Mouse (Mus musculus): ENCODE measurements around the gene Ppfibp1.
A peak's percentile ranks its signal among the peaks of the same experiment; 100 is the strongest.
"Not testable (repeated sequence)": the region's sequence is repeated elsewhere in the genome, so short reads cannot be mapped to it uniquely, and the experiment has no call there.

Ppfibp1 gene

GRCm38 (mm10) chr6:146887958-146888659 lies at the start of gene Ppfibp1:
Ppfibp1 (plus strand) TSS chr6:146888487.
- peak; percentile 72 to 83 for DNase-seq (ENCODE audit: low spot score in 2 of 2)

- no peak for DNase-seq (ENCODE audit: low spot score in 2 of 2)
Observed at GRCm38 (mm10) chr6:146838863-146839262, 49.4 kb upstream of the Ppfibp1 start.

GRCm38 (mm10) chr6:146844867-146845266 lies 43.4 kb upstream of the Ppfibp1 start:
- DNase-seq (ENCODE audit: low spot score in 2 of 2) = no peak

- no peak for DNase-seq (ENCODE audit: low spot score in 2 of 2)
Observed at GRCm38 (mm10) chr6:146845347-146845746, 42.9 kb upstream of the Ppfibp1 start.

GRCm38 (mm10) chr6:146845961-146846750 lies 42.1 kb upstream of the Ppfibp1 start:
- no peak for DNase-seq (ENCODE audit: low spot score in 2 of 2)

GRCm38 (mm10) chr6:146847402-146847801 lies 40.9 kb upstream of the Ppfibp1 start:
- DNase-seq (ENCODE audit: low spot score in 2 of 2) = no peak

GRCm38 (mm10) chr6:146848281-146848680 lies 40.0 kb upstream of the Ppfibp1 start:
- DNase-seq (ENCODE audit: low spot score in 2 of 2) = no peak

- DNase-seq (ENCODE audit: low spot score in 2 of 2) = no peak
Observed at GRCm38 (mm10) chr6:146850050-146850449, 38.2 kb upstream of the Ppfibp1 start, which contains the start of gene Smco2. Smco2 (plus strand) TSS chr6:146850104.

GRCm38 (mm10) chr6:146851916-146852315 lies 36.4 kb upstream of the Ppfibp1 start:
- no peak for DNase-seq (ENCODE audit: low spot score in 2 of 2)

GRCm38 (mm10) chr6:146852739-146853138 lies 35.5 kb upstream of the Ppfibp1 start:
- no peak for DNase-seq (ENCODE audit: low spot score in 2 of 2)

- no peak for DNase-seq (ENCODE audit: low spot score in 2 of 2)
Observed at GRCm38 (mm10) chr6:146855185-146855584, 33.1 kb upstream of the Ppfibp1 start.

- no peak for DNase-seq (ENCODE audit: low spot score in 2 of 2)
Observed at GRCm38 (mm10) chr6:146857386-146857785, 30.9 kb upstream of the Ppfibp1 start.

- no peak for DNase-seq (ENCODE audit: low spot score in 2 of 2)
Observed at GRCm38 (mm10) chr6:146863154-146863553, 25.1 kb upstream of the Ppfibp1 start.

GRCm38 (mm10) chr6:146864370-146864769 lies 23.9 kb upstream of the Ppfibp1 start:
- not testable (repeated sequence) for DNase-seq (ENCODE audit: low spot score in 2 of 2)

GRCm38 (mm10) chr6:146865701-146866100 lies 22.6 kb upstream of the Ppfibp1 start:
- DNase-seq (ENCODE audit: low spot score in 2 of 2) = no peak

- no peak for DNase-seq (ENCODE audit: low spot score in 2 of 2)
Observed at GRCm38 (mm10) chr6:146871975-146872374, 16.3 kb upstream of the Ppfibp1 start.

- no peak for DNase-seq (ENCODE audit: low spot score in 2 of 2)
Observed at GRCm38 (mm10) chr6:146874415-146874814, 13.9 kb upstream of the Ppfibp1 start.

- DNase-seq (ENCODE audit: low spot score in 2 of 2) = no peak
Observed at GRCm38 (mm10) chr6:146876820-146877219, 11.5 kb upstream of the Ppfibp1 start.

GRCm38 (mm10) chr6:146877425-146878045 lies 10.8 kb upstream of the Ppfibp1 start:
- no peak for DNase-seq (ENCODE audit: low spot score in 2 of 2)

GRCm38 (mm10) chr6:146878926-146879325 lies 9.4 kb upstream of the Ppfibp1 start:
- DNase-seq (ENCODE audit: low spot score in 2 of 2) = no peak

GRCm38 (mm10) chr6:146879856-146880255 lies 8.4 kb upstream of the Ppfibp1 start:
- DNase-seq (ENCODE audit: low spot score in 2 of 2) = no peak

- no peak for DNase-seq (ENCODE audit: low spot score in 2 of 2)
Observed at GRCm38 (mm10) chr6:146880296-146880695, 8.0 kb upstream of the Ppfibp1 start.
